Mouse (Mus musculus): ENCODE data around the gene Ube2l6.
"Not testable (repeated sequence)": the region's sequence is repeated elsewhere in the genome, so short reads cannot be mapped to it uniquely, and the experiment has no call there.

Gene Ube2l6

DNA sequence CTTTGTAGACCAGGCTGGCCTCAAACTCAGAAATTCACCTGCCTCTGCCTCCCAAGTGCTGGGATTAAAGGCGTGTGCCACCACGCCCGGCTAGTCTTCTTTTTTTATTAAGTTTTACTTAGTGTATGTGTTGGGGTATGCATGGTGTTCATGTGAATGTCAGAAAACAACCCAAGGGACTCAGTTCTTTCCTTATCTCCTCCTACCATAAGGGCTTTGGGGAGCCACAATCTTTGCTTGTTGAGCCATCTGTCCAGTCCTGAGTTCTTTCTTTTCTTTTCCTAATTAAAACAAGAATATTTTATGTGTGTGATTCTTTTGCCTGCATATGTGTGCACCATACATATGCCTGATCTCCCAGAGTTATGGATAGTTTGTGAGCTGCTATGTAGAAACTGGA, 5.5 kb upstream of the Ube2l6 start:
- in situ Hi-C loops (cut with MboI, MseI), result no loop called here

DNA sequence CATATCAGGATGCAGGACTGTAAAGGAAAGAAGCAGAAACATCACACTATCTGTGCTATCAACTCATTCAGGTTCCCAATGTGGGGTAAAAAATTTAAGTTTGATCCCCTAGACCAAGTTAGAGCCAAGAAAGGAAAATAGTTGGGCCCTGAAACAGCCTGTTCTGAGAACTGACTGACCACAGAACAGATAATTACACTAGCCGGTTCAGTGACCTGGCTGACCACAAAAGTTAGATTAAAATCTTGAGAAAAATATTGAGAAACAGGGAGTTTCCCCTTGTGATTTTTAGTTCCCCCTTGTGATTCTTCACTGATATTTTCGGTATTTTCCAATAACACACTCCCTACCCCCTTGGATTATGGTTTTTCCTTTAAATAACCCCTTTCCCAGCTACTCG, 4.8 kb upstream of the Ube2l6 start:
- in situ Hi-C loops (cut with MboI, MseI), result no loop called here

- in situ Hi-C loops (cut with MboI, MseI), result no loop called here
These were observed 665 bp upstream of the Ube2l6 start for GRCm38 (mm10) chr2:84797833-84798492.

DNA sequence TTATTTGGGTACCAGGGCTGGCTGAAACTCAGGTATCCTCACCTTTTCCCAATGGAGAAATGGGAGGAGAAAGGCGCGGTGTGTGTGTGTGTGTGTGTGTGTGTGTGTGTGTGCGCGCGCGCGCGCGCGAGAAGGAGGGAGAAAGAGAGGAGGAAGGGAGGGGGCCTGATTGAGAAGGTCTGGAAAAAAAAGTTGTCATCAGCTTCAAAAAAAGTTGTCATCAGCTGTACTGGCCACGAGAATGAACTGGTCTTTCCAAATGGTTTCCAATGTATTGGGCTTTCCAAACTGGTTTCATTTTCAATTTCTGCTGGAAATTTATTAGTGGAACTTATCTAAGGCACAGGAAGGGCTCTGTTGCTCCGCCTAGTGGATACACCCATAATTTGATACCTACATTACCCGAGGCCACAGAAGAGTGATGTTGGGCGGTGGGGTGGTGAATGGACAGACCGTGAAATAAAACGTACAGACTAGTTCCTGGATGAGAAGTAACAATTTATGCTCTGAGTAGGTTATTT, 473 bp downstream of the Ube2l6 start:
- in situ Hi-C loops (cut with MboI, MseI), result no loop called here

DNA sequence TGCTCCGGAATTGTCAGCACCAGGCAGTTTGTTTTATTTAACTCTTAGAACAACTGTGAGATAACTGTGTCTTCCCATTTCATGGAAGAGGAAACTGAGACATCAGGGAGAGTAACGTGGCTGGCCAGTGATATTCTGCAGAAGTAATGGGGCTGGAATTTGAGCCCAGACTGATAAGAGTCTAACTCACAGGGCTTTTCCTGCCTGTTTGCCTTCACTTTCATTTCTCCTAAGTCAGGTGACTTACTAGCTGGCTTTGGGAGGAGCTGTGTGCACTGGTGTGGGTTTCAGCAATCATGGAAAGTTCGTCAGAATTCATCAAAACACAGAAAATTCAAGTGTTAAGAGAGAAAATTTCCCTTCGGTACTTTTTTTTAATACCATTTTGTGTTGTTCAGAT, 1.7 kb downstream of the Ube2l6 start:
- in situ Hi-C loops (cut with MboI, MseI), result no loop called here

- in situ Hi-C loops (cut with MboI, MseI), result not testable (repeated sequence)
These were observed 2.6 kb downstream of the Ube2l6 start for GRCm38 (mm10) chr2:84801223-84801622.

DNA sequence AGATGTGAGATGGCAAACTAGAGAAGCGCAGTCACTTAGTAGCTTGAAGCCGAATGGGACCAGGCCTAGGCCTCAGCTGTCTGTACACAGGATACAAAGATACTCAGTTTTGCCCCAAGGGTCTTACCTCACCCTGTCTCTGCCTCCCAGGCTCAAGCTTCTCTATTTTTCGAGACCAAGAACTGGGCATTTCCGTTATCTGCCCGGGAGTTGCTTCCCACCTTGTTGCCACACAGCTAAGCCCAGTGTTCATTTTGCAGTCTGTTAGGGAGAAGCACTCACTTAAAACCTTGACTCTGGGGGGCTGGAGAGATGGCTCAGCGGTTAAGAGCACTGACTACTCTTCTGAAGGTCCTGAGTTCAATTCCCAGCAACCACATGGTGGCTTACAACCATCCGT, 5.3 kb downstream of the Ube2l6 start:
- in situ Hi-C loops (cut with MboI, MseI), result no loop called here

DNA sequence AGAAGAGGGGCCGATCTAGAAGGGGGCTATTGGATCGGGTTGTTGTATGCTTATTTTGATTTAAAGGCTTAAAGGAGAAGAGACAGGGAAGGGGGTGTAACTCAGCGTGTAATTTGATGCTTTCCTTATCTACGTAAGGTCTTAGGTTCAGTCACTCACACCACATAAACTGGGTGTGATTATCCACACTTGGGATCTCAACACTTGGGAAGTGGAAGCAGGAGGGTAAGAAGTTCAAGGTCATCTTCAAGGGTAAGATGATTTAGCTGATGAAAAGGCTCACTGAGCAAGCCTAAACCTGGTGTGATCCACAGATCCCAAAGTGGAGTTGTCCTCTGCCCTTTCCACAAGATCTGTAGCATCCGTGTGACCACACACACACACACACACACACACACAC, 7.9 kb downstream of the Ube2l6 start:
- in situ Hi-C loops (cut with MboI, MseI), result no loop called here

DNA sequence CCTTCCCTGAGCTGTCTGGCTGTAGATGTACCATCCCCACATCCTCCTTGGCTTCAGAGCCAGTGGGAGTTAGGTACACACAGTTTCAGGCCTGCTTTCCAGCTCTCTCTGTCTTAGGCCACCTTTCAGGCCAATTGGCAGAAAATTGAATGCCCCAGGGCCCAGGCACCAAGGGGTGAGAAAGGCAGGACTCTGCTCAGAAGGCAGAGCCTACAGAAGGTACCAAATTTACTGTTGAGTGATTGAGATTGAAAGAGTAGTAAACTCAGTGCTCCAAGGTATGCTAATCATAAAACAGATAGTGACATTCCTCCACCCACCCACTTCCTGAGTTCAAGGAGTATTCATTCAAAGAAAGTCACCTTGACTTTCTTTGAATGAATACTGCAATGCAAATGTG, 10.7 kb downstream of the Ube2l6 start:
- in situ Hi-C loops (cut with MboI, MseI), result no loop called here

GRCm38 (mm10) chr2:84810526-84810885, 11.9 kb downstream of the Ube2l6 start:
- in situ Hi-C loops (cut with MboI, MseI), result no loop called here

DNA sequence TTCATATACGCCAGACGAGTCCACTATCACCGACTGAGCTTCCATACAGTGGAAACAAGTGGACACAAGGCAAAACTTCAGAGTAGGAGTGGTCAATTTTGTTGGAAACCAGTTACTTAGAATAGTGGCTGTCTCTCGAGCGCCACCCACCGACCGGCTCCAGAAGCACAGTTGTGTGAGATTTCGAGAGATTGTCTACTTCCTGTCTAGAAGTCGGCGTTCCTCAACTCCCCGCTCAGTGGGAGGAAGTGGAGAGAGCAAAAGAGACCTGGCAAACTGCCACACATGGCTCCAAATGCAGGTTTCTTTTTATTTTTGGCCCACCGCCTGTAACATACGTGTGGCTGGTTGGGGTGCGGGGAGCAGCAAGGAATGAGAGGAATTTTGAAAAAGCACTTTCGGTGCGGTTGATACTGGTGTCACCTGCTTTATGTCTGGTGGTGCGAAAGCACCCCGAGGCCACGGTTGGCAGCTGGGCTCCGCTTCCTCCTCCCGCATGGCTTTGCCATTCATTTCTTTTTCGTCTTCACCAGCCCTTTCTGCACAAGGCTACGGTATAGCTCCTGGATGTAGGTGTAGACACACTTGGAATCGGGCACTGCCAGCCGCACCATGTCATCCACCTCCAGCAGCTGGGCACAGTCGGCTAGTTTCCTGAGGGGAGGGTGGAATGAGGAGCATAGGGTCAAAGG, 12.4 kb downstream of the Ube2l6 start:
- in situ Hi-C loops (cut with MboI, MseI), result no loop called here

- in situ Hi-C loops (cut with MboI, MseI), result no loop called here
These were observed 13.3 kb downstream of the Ube2l6 start for GRCm38 (mm10) chr2:84811880-84812279.

DNA sequence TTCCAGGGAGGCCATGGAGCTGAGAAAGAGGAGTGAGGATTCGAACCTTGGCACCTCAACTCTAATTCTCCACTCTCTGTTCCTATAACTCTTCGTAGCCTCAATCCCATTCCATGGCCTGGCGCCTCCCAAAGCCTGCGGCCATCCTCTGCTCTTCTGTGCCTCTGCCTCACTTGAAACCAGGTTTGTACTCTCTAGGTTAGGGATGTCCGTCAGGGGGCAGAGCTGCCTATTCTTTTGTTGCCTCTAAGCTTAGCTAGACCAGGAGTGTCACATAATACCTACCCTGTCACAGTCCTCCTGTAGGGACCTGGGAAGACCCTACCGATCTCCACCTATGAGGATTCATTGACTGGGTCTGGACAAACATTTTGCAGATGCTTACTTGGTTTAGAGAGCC, 14.0 kb downstream of the Ube2l6 start:
- in situ Hi-C loops (cut with MboI, MseI), result no loop called here

GRCm38 (mm10) chr2:84819861-84820260, 21.2 kb downstream of the Ube2l6 start:
- in situ Hi-C loops (cut with MboI, MseI), result no loop called here

- in situ Hi-C loops (cut with MboI, MseI), result no loop called here
These were observed 23.9 kb downstream of the Ube2l6 start, which contains the start of gene Smtnl1 for GRCm38 (mm10) chr2:84822552-84822951. Gene Smtnl1 (minus strand): TSS chr2:84822652.

DNA sequence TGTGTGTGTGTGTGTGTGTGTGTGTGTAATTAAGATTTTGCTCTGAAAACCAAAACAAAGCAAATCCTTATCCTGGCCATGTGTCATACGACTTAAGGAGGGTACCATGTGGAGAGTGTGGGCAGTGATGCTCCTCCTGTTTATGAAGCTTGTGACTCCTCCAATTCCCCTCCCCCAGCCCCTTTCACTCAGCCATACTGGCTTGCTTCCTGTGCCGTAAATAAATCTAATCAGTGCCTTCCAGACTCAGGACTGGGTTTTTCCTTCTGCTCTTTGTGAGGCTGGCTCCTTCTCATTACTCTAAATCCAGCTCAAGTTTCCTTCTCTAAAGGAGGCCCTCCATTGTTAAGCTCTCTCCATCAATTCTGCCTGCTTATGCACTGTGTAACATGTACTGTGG, 24.6 kb downstream of the Ube2l6 start:
- in situ Hi-C loops (cut with MboI, MseI), result no loop called here

- in situ Hi-C loops (cut with MboI, MseI), result no loop called here
These were observed 28.1 kb downstream of the Ube2l6 start, which contains the start of gene Timm10 for GRCm38 (mm10) chr2:84826488-84827282. Gene Timm10 (plus strand): TSS chr2:84826997.

- in situ Hi-C loops (cut with MboI, MseI), result no loop called here
These were observed 28.8 kb downstream of the Ube2l6 start for GRCm38 (mm10) chr2:84827283-84827920.

DNA sequence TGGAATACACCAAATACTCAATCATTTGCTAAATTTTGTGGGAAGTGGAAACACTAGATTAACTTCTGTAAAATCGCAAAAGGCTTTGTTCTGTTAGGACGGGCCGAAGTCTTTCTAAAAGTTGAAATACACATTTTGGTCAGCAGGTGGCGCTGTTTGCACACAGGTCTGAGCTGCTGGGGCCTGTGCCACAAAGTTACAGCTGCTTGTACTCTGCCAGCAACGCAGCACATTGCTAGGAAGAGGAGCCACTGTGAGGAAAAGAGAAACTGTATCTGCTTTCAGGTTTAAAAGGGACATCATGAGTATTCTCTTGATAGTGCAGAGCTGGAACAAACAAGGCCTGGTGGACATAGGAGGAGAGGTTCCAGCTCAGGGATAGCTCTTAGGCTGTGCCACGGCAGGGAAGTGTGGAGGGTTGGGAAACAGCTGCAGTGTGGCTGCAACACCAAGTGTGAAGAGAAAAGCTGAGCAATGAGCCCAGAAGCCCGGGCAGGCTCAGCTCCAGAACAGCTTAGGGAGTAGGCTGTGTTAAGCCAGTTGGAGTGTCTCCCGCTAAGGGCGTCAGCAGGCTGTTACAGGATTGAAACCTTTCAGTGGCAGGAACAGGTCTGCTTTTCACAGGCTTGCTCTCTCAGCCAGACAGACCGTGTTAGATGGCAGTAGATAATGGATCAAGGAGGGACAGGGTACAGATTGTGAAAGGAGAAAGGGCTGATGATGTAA, 33.2 kb downstream of the Ube2l6 start:
- in situ Hi-C loops (cut with MboI, MseI), result no loop called here

- in situ Hi-C loops (cut with MboI, MseI), result no loop called here
These were observed 38.5 kb downstream of the Ube2l6 start for GRCm38 (mm10) chr2:84837107-84837506.

Data from regulatory T cell (primary cell).